Mouse (Mus musculus) cerebellum, adult 11 months (tissue): ENCODE results near the gene Heatr5a.

Experiments used
- DNase-seq: peaks from one replicate; pipeline ENCODE4 v3.0.0; 2022

The Heatr5a gene

GRCm38 (mm10) chr12:51882606-51883296, 88.4 kb downstream of the Heatr5a start:
- DNase-seq: peak; percentile 30

GRCm38 (mm10) chr12:51881775-51882174, 89.3 kb downstream of the Heatr5a start:
- DNase-seq: no peak

DNA sequence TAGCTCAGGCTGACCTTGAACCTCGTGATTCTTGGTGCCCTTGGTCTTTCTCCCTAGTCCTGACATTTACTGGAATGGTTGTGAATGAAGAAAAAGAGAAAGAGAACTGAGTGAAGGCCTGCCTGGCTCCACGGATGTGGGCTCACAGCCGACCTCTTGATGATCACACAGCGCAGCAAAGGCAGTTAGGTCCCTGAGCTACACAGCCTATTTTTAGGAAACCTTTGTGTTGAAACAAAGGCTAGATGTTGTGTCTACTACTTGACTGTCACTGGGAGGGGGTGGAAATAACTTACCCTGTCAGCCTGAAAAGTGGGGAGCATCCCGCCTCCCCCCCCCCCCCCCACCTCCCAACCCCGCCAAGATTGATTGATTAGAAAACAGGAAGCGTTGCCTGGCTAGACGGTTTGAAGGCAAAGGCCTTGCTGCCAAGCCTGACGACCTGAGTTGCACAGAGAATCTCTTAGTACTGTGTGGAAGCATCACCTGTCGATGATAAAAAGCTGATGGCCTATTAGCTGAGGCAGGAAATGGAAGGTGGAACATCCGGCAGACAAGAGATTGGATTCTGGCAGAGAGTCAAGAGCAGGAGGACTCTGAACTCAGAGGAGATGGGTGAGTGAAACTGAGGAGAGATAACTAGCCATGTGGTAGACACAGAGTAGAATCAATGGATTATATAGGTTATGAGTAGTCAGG, 99.5 kb downstream of the Heatr5a start:
- DNase-seq: no peak

DNA sequence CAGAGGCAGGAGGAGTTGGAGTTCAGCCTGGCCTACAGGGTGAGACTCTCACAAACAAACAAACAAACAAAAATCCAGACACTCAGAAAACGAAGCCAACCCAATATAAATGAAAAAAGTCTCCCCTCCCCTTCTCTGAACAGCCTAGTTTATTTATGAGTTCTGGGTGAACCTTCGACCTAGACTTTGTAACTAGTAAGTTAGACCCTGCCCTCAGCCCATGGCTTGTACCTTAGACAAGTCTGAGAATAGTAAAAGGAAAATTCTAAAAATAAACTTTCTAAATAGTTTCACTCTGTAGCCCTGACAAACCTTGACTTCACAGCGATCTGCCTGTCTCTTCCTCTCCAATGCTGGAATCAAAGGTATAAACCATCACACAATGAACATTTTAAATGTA, 101.6 kb downstream of the Heatr5a start:
- no peak for DNase-seq

- DNase-seq: no peak
These were observed 104.0 kb downstream of the Heatr5a start for GRCm38 (mm10) chr12:51867076-51867475.

GRCm38 (mm10) chr12:51866226-51866910, 104.8 kb downstream of the Heatr5a start:
- no peak for DNase-seq

DNA sequence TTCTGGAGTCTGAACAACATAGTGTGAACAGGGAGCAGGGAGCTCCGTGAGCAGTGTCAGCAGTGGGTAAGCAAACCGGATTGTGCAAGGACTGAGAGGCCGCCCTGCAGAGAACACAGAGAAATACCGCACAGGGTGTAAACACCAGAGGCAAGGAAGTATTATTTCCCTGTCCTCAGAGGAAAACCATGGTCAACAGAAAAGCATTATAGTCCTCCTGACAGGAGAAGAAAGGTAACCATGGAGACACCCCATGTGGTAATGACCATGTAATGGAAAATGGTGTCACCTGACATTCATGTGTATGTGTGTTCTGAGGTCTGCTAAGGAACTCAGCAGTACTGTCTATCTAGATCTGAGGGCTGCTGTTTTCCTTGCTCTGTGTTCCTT, 105.3 kb downstream of the Heatr5a start:
- no peak for DNase-seq

DNA sequence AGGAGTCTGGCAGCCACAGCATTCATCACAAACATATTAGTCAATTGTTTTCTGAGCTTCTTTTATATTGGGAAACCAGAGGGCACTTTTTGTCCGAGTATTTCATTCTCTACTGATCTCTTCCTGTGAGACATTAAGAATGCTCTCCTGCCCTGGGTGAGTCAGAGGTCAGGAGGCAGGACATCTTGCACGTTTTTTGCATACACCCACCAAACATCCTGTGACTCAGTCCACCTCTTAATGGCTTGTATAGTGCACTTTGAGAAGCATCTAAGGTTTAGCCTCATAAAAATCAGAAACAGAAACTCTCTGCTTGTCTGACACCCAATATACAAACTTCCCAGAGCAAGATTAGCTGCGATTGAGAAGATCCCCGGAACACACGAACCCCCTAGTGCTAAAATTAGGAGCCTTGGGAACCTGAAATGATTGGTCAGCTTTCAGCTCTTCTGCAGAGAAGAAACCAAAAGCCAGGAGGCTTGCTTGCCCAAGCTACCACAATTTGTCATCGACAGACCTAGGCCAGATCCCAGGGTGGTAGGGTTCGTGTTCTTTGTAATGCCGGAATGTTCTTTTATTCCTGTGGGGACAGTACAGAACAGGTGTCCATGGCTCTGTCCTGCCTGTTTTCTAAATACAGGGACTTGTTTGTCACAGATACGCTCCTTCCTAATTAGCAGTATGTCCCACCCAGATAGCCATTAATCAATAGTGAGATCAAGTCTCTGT, 105.9 kb downstream of the Heatr5a start:
- no peak for DNase-seq

- DNase-seq: no peak
These were observed 107.8 kb downstream of the Heatr5a start for GRCm38 (mm10) chr12:51863116-51864002.

- no peak for DNase-seq
These were observed 112.7 kb downstream of the Heatr5a start for GRCm38 (mm10) chr12:51858134-51859028.

DNA sequence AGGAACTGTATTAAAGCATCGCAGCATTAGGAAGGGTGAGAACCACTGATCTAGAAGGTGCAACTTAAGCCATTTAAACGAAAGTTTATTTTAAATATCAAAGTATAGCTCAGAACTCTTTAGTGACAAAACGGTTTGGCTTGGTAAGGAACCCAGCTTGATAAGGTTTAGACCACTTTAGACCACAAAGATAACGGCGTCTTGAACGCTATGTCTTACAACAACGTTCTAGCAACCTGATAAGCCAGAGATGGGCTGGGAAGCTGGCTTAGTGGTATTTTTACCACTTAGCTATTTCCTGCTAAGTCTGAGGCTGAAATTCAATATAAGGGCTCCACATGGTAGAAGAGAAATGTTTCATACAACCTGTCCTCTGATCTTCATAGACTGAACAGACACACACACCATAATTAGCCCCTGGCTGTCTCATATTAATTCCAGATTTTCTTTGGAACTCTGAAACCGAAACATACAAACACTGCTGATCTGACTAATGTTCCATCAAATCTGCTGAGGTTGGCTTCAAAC, 114.3 kb downstream of the Heatr5a start:
- no peak for DNase-seq

DNA sequence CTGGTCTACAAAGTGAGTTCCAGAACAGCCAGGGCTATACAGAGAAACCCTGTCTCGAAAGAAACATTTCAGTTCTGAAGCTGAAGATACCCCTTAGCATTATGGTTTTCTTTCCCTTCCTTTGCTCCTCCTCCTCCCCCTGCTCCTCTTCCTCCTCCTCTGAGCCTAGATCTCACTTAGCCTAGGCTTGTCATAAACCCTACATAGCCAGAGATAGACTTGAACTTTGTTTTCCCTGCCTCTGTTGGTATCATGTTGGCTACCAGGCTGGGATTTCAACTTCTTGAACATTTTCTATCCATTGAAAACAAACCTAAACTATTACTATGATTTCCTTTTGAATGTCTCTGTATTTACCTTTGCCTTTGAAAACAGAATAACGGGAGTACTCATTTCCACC, 115.2 kb downstream of the Heatr5a start:
- DNase-seq: no peak

DNA sequence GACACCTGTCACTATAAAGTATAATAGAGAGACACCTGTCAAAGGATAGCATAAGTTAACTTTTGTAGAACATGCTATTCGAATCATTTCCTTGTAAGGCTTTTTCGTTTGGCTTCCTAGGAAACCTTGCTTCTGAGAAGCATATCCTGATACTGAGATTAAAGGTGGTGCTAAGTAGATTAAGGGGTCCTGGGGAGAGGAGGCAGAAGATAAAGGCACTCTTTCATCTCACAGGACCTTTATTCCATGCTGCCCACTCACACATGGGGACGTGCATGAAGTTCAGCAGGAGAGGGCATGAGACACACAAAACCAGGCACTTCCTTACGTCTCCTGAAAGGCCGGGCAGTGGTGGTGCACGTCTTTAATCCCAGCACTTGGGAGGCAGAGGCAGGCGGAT, 115.7 kb downstream of the Heatr5a start:
- no peak for DNase-seq

- no peak for DNase-seq
These were observed 119.5 kb downstream of the Heatr5a start for GRCm38 (mm10) chr12:51851617-51852016.

- no peak for DNase-seq
These were observed 120.0 kb downstream of the Heatr5a start for GRCm38 (mm10) chr12:51851155-51851554.

DNA sequence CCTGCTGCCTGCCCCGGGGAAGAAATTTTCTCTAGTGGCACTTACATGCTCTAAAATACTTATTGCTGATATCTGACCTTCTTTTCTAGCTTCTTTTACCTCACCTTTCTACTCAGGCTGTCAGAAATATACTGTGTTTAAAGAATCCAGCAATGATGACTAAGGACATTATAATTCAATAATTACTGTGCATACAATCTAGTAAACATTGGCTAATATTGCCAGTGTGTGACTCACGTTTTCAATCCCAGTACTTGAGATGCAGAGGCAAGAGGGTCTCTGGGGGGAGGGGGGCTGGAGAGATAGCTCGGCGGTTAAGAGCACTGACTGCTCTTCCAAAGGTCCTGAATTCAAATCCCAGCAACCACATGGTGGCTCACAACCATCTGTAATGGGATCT, 120.8 kb downstream of the Heatr5a start:
- DNase-seq: no peak

- no peak for DNase-seq
These were observed 121.2 kb downstream of the Heatr5a start for GRCm38 (mm10) chr12:51849902-51850301.

GRCm38 (mm10) chr12:51847953-51848680, 123.0 kb downstream of the Heatr5a start:
- DNase-seq: no peak

DNA sequence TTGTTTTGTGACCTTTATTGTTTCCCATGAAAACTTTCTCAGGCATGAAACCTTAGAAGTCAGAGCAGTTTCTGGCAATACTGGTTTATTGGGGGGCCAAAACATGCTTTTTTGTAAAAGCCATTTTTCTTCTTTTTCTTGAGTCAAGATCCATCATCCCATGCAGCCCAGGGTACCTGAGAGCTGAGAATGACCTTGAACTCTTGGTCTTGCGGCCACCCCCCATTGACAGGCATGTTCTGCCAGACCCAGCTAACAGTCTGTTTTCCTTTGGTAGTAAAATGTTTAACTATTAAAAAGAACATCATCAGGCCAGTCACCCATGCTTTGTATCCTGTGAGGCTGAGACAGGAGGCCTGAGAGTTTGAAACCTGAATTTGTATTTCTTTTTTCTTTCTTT, 125.9 kb downstream of the Heatr5a start:
- DNase-seq: no peak

- DNase-seq: peak; percentile 93
These were observed 126.3 kb downstream of the Heatr5a start for GRCm38 (mm10) chr12:51844771-51845256.
